Mouse (Mus musculus) intestine, embryonic 15.5 days (tissue): Measurements from ENCODE around the gene Vim. TPM values are rescaled to one million over a fixed set of nuclear protein-coding genes. Genes with fewer than 3 reads are reported as not detected.
"Not testable (repeated sequence)": the region's sequence is repeated elsewhere in the genome, so short reads cannot be mapped to it uniquely, and the experiment has no call there.

Source experiments
- ATAC-seq: fragments of 200-750 bp; cut with Nextera tagmentation; 2 replicates; pipeline ENCODE4 v1.8.0; 2017; ENCODE audit warnings: moderate TSS enrichment, moderate library complexity
- H3K27ac ChIP-seq: fragments of 300-500 bp; sonication (generic); 2 replicates; pipeline ENCODE4 v1.5.1; 2015; ENCODE audit warnings: mild to moderate bottlenecking, inconsistent platforms
- H3K27me3 ChIP-seq: fragments of 300-500 bp; sonication (generic); replicated peaks from 2 replicates; pipeline ENCODE4 v1.6.1; 2015; ENCODE audit warnings: inconsistent platforms
- H3K36me3 ChIP-seq: fragments of 300-500 bp; sonication (generic); 2 replicates; pipeline ENCODE4 v1.6.1; 2015; ENCODE audit warnings: inconsistent platforms
- H3K4me1 ChIP-seq: fragments of 300-500 bp; sonication (generic); replicated peaks from 2 replicates; pipeline ENCODE4 v1.6.1; 2015; ENCODE audit warnings: inconsistent platforms
- H3K4me2 ChIP-seq: fragments of 300-500 bp; sonication (generic); replicated peaks from 2 replicates; pipeline ENCODE4 v1.6.1; 2015; ENCODE audit warnings: mild to moderate bottlenecking, inconsistent platforms
- H3K4me3 ChIP-seq: fragments of 300-500 bp; sonication (generic); replicated peaks from 2 replicates; pipeline ENCODE4 v1.5.1; 2015; ENCODE audit warnings: inconsistent platforms
- H3K9ac ChIP-seq: fragments of 300-500 bp; sonication (generic); 2 replicates; pipeline ENCODE4 v1.6.1; 2015; ENCODE audit warnings: inconsistent platforms
- H3K9me3 ChIP-seq: fragments of 300-500 bp; sonication (generic); 2 replicates; pipeline ENCODE4 v1.6.1; 2016; ENCODE audit warnings: inconsistent platforms
- WGBS: fragments of 180-500 bp; shearing (Covaris S2); methylation state at CpG from one replicate; pipeline ENCODE4 v1.1.7; 2015; 5-methylcytosine and 5-hydroxymethylcytosine counted together
- polyA plus RNA-seq: library from polyadenylated mRNA; unstranded; fragments of >200 nt; fragmentation: Nextera tagmentation; extraction: Ambion mirVana; gene quantifications from 2 replicates; pipeline ENCODE4 v1.2.1, GENCODE M21; 2015

Gene Vim
- polyA plus RNA-seq, 1 experiment from 2014 or later, result 454 TPM

GRCm38 (mm10) chr2:13593328-13593727 is 19.6 kb downstream of the Vim start:
- Histone ChIP-seq H3K4me2 (no peak overlapping the region), H3K27me3 (no peaks in the 10 kb centered on the region), H3K9ac (no peak overlapping the region), H3K36me3 (no peaks in the 10 kb centered on the region), H3K4me3 (no peak overlapping the region), H3K27ac (no peak overlapping the region), H3K9me3 (no peaks in the 10 kb centered on the region), H3K4me1 (no peaks in the 10 kb centered on the region)
- ATAC-seq, result no peak
- WGBS, result 69% methylated on average over 4 of the region's 4 CpGs

- Histone ChIP-seq H3K9me3 (no peaks in the 10 kb centered on the region), H3K27ac (no peak overlapping the region), H3K4me1 (no peaks in the 10 kb centered on the region), H3K9ac (no peak overlapping the region), H3K27me3 (no peaks in the 10 kb centered on the region), H3K4me2 (no peak overlapping the region), H3K4me3 (no peak overlapping the region), H3K36me3 (no peaks in the 10 kb centered on the region)
- WGBS, result 95% methylated on average over 1 of the region's 1 CpGs
- no peak for ATAC-seq
Measured at GRCm38 (mm10) chr2:13596965-13597656, 23.4 kb downstream of the Vim start.

GRCm38 (mm10) chr2:13598166-13598565 is 24.4 kb downstream of the Vim start:
- H3K9me3 ChIP-seq, result no peaks in the 10 kb centered on the region
- no peaks in the 10 kb centered on the region for H3K36me3 ChIP-seq
- no peak overlapping the region for H3K4me3 ChIP-seq
- WGBS, result 73% methylated on average over 5 of the region's 5 CpGs
- H3K4me1 ChIP-seq, result no peaks in the 10 kb centered on the region
- no peak overlapping the region for H3K4me2 ChIP-seq
- no peak overlapping the region for H3K27ac ChIP-seq
- H3K27me3 ChIP-seq, result no peaks in the 10 kb centered on the region
- no peak for ATAC-seq
- H3K9ac ChIP-seq, result no peak overlapping the region

DNA sequence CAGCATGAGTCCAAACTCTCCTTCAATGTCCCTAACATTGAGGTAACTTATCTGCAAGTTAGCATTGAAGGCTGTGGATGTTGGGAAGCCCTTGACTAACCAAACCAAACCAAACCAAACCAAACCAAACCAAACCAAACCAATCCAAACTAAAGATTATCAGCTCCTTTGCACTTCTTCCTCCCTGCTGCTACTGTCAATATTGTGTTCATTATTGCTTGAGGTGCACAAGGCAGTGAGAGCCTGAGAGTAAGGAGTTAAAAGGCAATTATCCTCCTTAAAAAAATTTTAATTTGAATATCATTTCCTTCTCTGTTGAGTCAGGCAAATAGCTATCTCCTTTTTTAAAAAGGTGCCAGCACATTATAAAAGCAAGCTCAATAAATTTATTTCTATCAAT is 29.4 kb downstream of the Vim start:
- no peak overlapping the region for H3K4me3 ChIP-seq
- H3K9me3 ChIP-seq, result no peaks in the 10 kb centered on the region
- no peak for ATAC-seq
- no peak overlapping the region for H3K4me2 ChIP-seq
- no peaks in the 10 kb centered on the region for H3K36me3 ChIP-seq
- H3K4me1 ChIP-seq, result no peaks in the 10 kb centered on the region
- H3K27ac ChIP-seq, result no peak overlapping the region
- H3K27me3 ChIP-seq, result no peaks in the 10 kb centered on the region
- no peak overlapping the region for H3K9ac ChIP-seq

- H3K4me3 ChIP-seq, H3K9ac ChIP-seq, H3K27me3 ChIP-seq, H3K36me3 ChIP-seq, H3K9me3 ChIP-seq, H3K4me2 ChIP-seq, ATAC-seq, H3K4me1 ChIP-seq, H3K27ac ChIP-seq: not testable (repeated sequence)
- 59% methylated on average over 5 of the region's 5 CpGs for WGBS
Measured at GRCm38 (mm10) chr2:13603636-13604035, 29.9 kb downstream of the Vim start.

DNA sequence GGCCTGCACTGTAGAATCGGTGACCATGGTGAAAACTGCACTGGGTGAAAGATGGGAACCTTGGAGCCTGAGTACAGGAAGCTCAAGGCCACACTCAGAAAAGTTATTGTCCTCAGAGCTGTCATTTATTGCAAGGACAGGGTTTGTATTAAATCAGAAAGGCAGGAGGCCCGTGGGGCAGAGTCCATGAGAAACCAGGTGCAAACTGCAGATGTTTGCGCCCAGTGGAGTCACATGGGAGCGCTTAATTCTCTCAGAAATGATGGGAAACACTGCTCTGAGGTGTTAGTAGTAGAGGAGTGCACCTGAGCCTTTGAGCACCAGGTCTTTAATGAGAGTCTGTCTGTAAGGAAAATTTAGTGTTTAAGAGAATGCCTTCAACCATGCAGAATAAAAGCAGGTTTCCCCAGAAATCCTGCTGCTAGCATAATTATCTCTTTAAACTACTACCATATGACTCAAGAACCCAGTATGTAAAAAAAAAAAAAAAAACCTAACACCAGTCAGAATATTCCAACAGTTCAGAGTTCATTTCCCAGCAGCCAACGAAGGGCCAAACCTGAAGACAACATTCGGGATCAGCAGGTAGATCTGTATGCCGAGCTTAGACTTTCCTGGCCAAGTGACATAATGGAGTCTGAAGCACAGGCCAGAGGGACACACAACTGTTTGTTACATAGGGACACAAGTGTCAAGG is 56.6 kb downstream of the Vim start:
- peak; percentile 92 for ATAC-seq
- H3K27ac ChIP-seq, result no peak overlapping the region
- WGBS, result 72% methylated on average over 7 of the region's 7 CpGs

More for the DNA sequence above, 56.6 kb downstream of the Vim start:
- H3K27me3 ChIP-seq, result no peaks in the 10 kb centered on the region
- no peaks in the 10 kb centered on the region for H3K9me3 ChIP-seq
- H3K36me3 ChIP-seq, result no peaks in the 10 kb centered on the region
- no peak overlapping the region for H3K9ac ChIP-seq
- no peak overlapping the region for H3K4me2 ChIP-seq
- H3K4me1 ChIP-seq, result no peaks in the 10 kb centered on the region
- H3K4me3 ChIP-seq, result no peak overlapping the region

Other genes starting within 250 kb of the Vim start
- gene Cubn, start 82.1 kb upstream of the Vim start, polyA plus RNA-seq, result 7.3 and 8.9 TPM in 2 replicates
- 8.1 and 10.0 TPM in 2 replicates for gene Trdmt1, start 29.3 kb upstream of the Vim start, polyA plus RNA-seq
- gene St8sia6, start 220.1 kb downstream of the Vim start, polyA plus RNA-seq, result 0.34 and 0.38 TPM in 2 replicates